Mouse (Mus musculus) forebrain, embryonic 16.5 days (tissue): ENCODE measurements at regions not wholly inside any gene's neighbourhood (a gene's known extent, or its start where the extent isn't known, plus 50 kb on each side); places are given as distances from the start of the nearest gene placed in this dataset.

Experiments used
- ATAC-seq: fragments of 200-750 bp; cut with Nextera tagmentation; 2 replicates; pipeline ENCODE4 v1.8.0; 2017; ENCODE audit warnings: mild to moderate bottlenecking, moderate library complexity
- H3K27ac ChIP-seq: fragments of 300-500 bp; sonication (generic); 2 replicates; pipeline ENCODE4 v1.5.1; 2014; ENCODE audit warnings: low read length, control low read depth
- H3K27me3 ChIP-seq: fragments of 300-500 bp; sonication (generic); replicated peaks from 2 replicates; pipeline ENCODE4 v1.6.1; 2014; ENCODE audit warnings: low read length; ENCODE audit not compliant: control insufficient read depth, insufficient read depth
- H3K36me3 ChIP-seq: fragments of 300-500 bp; sonication (generic); 2 replicates; pipeline ENCODE4 v1.6.1; 2014; ENCODE audit not compliant: control insufficient read depth, insufficient read depth
- H3K4me1 ChIP-seq: fragments of 300-500 bp; sonication (generic); replicated peaks from 2 replicates; pipeline ENCODE4 v1.6.1; 2014; ENCODE audit warnings: low read length; ENCODE audit not compliant: control insufficient read depth, insufficient read depth
- H3K4me2 ChIP-seq: fragments of 300-500 bp; sonication (generic); 2 replicates; pipeline ENCODE4 v1.6.1; 2014; ENCODE audit warnings: mild to moderate bottlenecking, low read length, control low read depth
- H3K4me3 ChIP-seq: fragments of 300-500 bp; sonication (generic); replicated peaks from 2 replicates; pipeline ENCODE4 v1.5.1; 2014; ENCODE audit warnings: mild to moderate bottlenecking, low read length, control low read depth
- H3K9ac ChIP-seq: fragments of 300-500 bp; sonication (generic); replicated peaks from 2 replicates; pipeline ENCODE4 v1.6.1; 2014; ENCODE audit warnings: low read depth, low read length, control low read depth
- H3K9me3 ChIP-seq: fragments of 300-500 bp; sonication (generic); 2 replicates; pipeline ENCODE4 v1.6.1; 2016; ENCODE audit warnings: low read length; ENCODE audit not compliant: control insufficient read depth
- WGBS: fragments of 180-500 bp; shearing (Covaris S2); extraction: QIAGEN DNeasy Blood & Tissue Kit; methylation state at CpG from one replicate; pipeline ENCODE4 v1.1.7; 2014; 5-methylcytosine and 5-hydroxymethylcytosine counted together

DNA sequence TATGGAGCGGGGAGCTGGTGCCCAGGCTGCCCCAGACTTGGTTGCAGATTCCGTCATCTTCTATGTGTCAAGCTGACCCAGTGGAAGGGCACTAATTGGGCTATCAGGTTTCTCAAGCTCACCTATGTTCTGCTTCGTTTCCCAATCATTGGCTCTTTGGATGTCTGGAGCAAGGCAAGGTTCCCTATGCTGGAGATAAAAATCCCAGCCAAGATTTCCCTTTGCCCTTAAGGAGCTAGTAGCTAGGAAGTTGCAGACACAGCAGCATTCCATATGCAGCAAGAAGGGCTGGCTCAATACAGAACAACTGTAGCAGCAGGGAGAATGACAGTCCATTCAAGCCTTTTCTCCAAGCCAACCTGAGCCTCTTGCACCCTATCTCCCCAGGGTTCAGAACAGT lies 159.2 kb upstream of the Zfp706 start:
- H3K4me3 ChIP-seq = no peak overlapping the region
- ATAC-seq = no peak
- H3K27me3 ChIP-seq = no peaks in the 10 kb centered on the region
- H3K4me1 ChIP-seq = no peaks in the 10 kb centered on the region
- H3K9ac ChIP-seq = no peak overlapping the region
- no peak overlapping the region for H3K27ac ChIP-seq
- H3K9me3 ChIP-seq = no peaks in the 10 kb centered on the region
- H3K4me2 ChIP-seq = no peak overlapping the region
- 84% methylated on average over 3 of the region's 3 CpGs for WGBS
- H3K36me3 ChIP-seq = no peaks in the 10 kb centered on the region

DNA sequence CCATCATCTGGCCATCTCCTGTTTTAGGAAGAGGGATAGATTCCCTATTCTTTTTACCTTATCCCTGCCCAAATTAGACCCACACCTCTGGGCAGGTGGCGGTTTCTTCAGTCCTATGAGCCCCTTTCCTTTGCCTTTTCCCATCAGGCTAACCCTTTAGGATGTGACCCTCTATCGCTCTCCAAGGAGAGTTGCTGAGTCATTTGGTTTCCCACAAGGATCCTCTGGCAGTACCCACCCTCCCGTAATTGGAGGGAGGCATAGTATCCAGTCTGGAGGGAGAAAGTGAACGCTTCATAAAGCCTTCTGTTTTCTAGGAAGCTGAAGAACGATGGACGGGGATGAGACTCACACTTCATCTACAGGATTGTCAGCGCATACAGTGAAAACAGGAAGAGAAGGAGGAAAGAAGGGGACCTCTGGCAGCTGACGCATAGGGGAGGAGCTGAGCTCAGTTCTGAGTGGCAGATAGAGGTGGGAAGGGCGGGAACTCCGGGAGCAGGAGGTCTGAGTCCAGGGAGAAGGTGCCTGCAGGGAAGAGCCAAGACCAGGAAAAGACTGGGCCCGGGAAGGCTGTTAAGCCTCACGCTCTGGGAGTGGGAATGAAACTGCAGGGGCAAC lies 158.4 kb upstream of the Zfp706 start:
- WGBS = 27% methylated on average over 12 of the region's 12 CpGs
- H3K9me3 ChIP-seq = no peaks in the 10 kb centered on the region
- no peak for ATAC-seq
- H3K36me3 ChIP-seq = no peaks in the 10 kb centered on the region
- H3K4me2 ChIP-seq = no peak overlapping the region
- no peak overlapping the region for H3K27ac ChIP-seq
- no peak overlapping the region for H3K4me3 ChIP-seq
- H3K4me1 ChIP-seq = no peaks in the 10 kb centered on the region
- no peak overlapping the region for H3K9ac ChIP-seq
- H3K27me3 ChIP-seq = no peaks in the 10 kb centered on the region

DNA sequence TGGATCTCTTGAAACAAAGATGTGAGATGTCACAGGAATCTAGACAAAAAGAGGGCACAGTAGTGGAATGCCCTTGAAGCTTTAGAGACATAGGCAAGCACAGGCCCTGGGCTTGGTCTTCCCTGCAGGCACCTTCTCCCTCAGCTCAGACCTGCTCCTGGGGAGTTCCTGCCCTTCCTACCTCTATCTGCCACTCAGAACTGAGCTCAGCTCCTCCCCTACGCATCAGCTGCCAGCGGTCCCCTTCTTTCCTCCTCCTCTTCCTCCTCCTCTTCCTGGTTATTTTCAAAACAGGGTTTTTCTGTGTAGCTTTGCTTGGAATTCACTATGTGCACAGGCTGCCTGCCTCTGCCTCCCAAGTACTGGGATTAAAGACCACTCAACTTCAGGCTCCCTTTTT lies 157.6 kb upstream of the Zfp706 start:
- 46% methylated on average over 2 of the region's 2 CpGs for WGBS
- Histone ChIP-seq H3K27ac (no peak overlapping the region), H3K36me3 (no peaks in the 10 kb centered on the region), H3K4me2 (no peak overlapping the region), H3K9me3 (no peaks in the 10 kb centered on the region), H3K27me3 (no peaks in the 10 kb centered on the region), H3K4me3 (no peak overlapping the region), H3K4me1 (no peaks in the 10 kb centered on the region), H3K9ac (no peak overlapping the region)
- no peak for ATAC-seq

DNA sequence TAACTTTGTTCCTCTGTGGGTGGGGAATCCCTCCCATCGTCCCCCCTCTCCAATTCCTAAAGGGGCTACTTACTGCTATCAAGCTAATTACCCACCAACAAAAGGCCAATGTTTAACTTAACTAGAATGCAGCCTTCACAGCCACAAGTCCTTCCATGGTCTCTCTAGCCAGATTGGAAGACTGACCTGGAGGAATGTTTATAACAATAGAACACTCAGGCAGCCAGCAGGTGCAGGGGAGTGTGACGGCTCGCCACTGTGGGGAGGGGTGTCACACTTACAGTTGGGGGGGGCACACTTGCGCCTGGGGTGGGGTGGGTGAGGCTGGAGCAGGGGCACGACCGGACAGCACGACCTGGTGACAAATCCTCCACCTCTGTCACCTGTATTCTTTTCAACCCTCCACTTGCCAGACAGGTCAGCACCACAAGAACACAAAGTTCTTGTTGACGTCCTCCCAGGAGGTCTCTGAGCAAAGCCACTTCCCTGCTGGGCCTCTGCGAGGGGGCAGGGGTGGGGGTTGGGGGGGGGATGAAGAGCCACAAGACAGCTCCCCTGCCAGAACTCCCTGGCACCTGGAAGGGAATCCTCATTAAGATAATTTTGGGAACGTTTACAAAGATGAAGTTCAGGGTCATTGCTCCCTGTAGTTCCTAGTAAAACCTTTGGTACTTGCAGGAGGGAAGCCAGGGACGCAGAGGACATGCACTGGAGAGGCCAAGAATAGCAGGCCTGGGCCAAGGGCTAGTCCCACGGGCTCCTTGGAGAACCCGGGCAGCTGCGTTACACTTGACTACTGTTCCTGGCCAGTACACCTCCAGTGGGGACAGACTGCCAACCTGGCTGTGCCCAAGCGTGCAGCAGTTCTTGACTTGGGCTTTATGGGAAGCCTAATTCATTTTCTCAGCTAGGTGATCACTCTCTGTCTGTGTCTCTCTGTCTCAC lies 156.9 kb upstream of the Zfp706 start:
- Histone ChIP-seq H3K36me3 (no peaks in the 10 kb centered on the region), H3K27ac (no peak overlapping the region), H3K4me3 (no peak overlapping the region), H3K4me2 (no peak overlapping the region), H3K27me3 (no peaks in the 10 kb centered on the region), H3K9ac (no peak overlapping the region), H3K9me3 (no peaks in the 10 kb centered on the region), H3K4me1 (no peaks in the 10 kb centered on the region)
- 24% methylated on average over 15 of the region's 15 CpGs for WGBS
- no peak for ATAC-seq

DNA sequence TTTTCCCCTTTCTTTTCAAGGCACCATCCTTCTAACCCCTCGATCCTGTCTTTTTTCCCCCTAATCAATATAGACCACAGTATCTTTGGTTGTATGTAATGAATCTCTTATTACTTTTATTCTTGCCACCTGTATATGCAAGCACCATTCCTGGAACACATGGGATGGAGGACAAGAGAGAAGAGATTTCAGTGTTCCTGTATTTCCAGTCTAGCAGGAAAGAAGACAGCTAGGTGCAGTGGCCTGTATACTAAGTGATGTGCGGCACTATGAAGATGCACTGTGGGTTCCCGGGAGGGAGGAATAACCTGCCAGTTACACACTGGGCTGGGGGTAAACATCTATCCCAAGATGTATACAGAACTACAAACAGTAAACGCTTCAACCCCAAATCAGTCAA lies 152.4 kb upstream of the Zfp706 start:
- Histone ChIP-seq H3K27me3 (no peaks in the 10 kb centered on the region), H3K4me3 (no peak overlapping the region), H3K4me1 (peaks cover 4% of the 10 kb centered on the region; the same call in 1 of the 2 replicates), H3K36me3 (no peaks in the 10 kb centered on the region), H3K27ac (no peak overlapping the region), H3K4me2 (no peak overlapping the region), H3K9me3 (no peaks in the 10 kb centered on the region), H3K9ac (no peak overlapping the region)
- WGBS = 74% methylated on average over 4 of the region's 4 CpGs
- no peak for ATAC-seq

DNA sequence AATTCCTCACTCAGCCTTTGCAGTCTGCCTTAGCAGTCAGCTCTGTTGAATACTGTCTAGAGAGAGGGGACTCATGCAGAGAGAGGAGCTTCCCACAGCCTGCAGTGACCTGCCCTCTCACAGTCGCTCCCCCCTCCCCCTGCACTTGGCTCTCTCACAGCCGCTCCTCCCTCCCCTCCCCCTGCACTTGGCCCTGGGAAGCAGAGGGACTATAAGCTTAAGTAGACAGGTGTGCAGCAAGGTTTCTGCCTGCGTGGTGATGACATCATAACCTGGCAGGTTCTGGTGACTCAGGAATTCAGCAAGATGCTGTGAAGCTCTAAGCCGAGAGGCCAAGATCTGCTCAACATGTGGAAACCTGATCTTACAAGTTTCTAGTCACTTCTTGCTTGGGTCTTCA lies 151.8 kb upstream of the Zfp706 start:
- Histone ChIP-seq H3K4me3 (no peak overlapping the region), H3K9ac (no peak overlapping the region), H3K4me2 (no peak overlapping the region), H3K27ac (no peak overlapping the region), H3K9me3 (no peaks in the 10 kb centered on the region), H3K36me3 (no peaks in the 10 kb centered on the region), H3K4me1 (peaks cover 4% of the 10 kb centered on the region; the same call in 1 of the 2 replicates), H3K27me3 (no peaks in the 10 kb centered on the region)
- 15% methylated on average over 4 of the region's 4 CpGs for WGBS
- ATAC-seq = no peak

DNA sequence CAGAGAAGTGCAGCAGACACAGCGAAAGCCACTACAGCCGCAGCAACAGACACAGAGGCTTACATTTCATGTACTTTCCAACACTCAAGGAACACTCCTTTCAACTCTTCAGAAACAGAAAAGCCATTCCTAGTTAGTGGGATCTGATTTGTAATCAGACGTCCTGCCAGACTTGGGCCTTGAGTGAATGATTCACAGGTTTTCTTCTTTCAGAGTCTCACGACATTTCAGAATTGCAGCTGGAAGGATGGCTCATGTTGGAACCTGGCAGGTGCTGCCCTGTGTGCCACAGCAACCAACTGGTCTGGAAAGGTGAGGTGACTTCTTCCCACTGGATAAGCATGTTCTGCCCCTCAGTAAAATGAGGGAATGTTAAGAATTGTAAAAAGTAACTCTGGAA lies 149.8 kb upstream of the Zfp706 start:
- H3K4me2 ChIP-seq = no peak overlapping the region
- H3K27me3 ChIP-seq = no peaks in the 10 kb centered on the region
- WGBS = 58% methylated on average over 4 of the region's 4 CpGs
- ATAC-seq = no peak
- H3K9me3 ChIP-seq = no peaks in the 10 kb centered on the region
- no peak overlapping the region for H3K4me3 ChIP-seq
- H3K36me3 ChIP-seq = no peaks in the 10 kb centered on the region
- H3K4me1 ChIP-seq = peaks cover 4% of the 10 kb centered on the region; the same call in 1 of the 2 replicates
- no peak overlapping the region for H3K27ac ChIP-seq
- H3K9ac ChIP-seq = no peak overlapping the region

DNA sequence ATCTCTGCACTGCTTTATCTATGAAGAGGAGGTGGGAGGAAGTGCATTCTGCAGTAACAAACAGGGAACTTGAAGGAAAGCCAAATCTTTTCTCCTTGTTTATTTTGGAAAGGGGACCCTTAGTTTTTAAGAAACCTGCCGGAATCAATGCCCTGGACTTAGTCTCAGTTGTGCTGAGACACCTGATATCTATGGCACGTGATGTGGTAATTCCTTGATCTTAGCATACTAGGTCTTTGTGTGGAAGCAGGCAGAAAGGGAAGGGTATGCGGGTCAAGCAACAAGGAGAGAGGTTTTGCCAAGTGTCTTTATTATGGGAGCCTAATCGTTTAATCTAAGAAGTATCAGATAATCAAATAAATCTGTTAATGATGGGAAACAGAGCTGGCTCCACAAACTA lies 147.4 kb upstream of the Zfp706 start:
- H3K4me2 ChIP-seq = no peak overlapping the region
- no peaks in the 10 kb centered on the region for H3K27me3 ChIP-seq
- H3K9me3 ChIP-seq = no peaks in the 10 kb centered on the region
- 88% methylated on average over 4 of the region's 4 CpGs for WGBS
- peaks cover 4% of the 10 kb centered on the region; the same call in 1 of the 2 replicates for H3K4me1 ChIP-seq
- no peak for ATAC-seq
- H3K4me3 ChIP-seq = no peak overlapping the region
- H3K9ac ChIP-seq = no peak overlapping the region
- H3K36me3 ChIP-seq = no peaks in the 10 kb centered on the region
- H3K27ac ChIP-seq = no peak overlapping the region

DNA sequence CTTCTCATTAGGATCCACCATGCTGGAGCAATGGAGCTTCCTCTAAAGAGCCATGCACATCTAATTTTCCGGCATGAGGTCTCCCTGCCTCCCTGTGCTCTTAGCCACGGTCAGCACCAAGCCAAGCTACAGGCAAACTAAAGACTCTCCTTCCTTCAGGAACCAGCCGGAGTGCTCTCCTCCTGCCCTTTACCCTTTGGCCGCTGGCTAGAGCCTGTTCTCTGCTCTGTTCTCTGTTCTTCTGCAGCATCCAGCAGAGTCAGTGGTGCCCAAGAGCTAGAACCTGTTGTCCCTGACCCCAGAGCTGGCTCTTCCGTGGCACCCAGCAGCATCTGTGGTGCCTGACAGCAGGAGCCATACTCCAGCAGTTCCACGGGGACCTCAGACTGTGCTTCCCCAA lies 145.6 kb upstream of the Zfp706 start:
- no peaks in the 10 kb centered on the region for H3K36me3 ChIP-seq
- H3K9ac ChIP-seq = no peak overlapping the region
- H3K27me3 ChIP-seq = no peaks in the 10 kb centered on the region
- H3K4me3 ChIP-seq = no peak overlapping the region
- no peak for ATAC-seq
- H3K9me3 ChIP-seq = no peaks in the 10 kb centered on the region
- no peak overlapping the region for H3K27ac ChIP-seq
- H3K4me2 ChIP-seq = no peak overlapping the region
- WGBS = 87% methylated on average over 6 of the region's 6 CpGs
- peaks cover 4% of the 10 kb centered on the region; the same call in 1 of the 2 replicates for H3K4me1 ChIP-seq
